Mouse (Mus musculus) stomach, postnatal 0 days (tissue): ENCODE measurements around the gene Rock2. TPM values are rescaled to one million over a fixed set of nuclear protein-coding genes. Genes with fewer than 3 reads are reported as not detected.

Experiments used
- ATAC-seq: fragments of 200-750 bp; cut with Nextera tagmentation; 2 replicates; pipeline ENCODE4 v1.8.0; 2017; ENCODE audit not compliant: low FRiP score, low TSS enrichment
- DNase-seq: peaks from one replicate; pipeline ENCODE4 v3.0.0-alpha.2; 2016; ENCODE audit warnings: low spot score
- H3K27ac ChIP-seq: fragments of 300-500 bp; sonication (generic); replicated peaks from 2 replicates; pipeline ENCODE4 v1.5.1; 2014; ENCODE audit warnings: mild to moderate bottlenecking, control low read depth
- H3K27me3 ChIP-seq: fragments of 300-500 bp; sonication (generic); 2 replicates; pipeline ENCODE4 v1.6.1; 2014; ENCODE audit warnings: low read length; ENCODE audit not compliant: control insufficient read depth, insufficient read depth
- H3K36me3 ChIP-seq: fragments of 300-500 bp; sonication (generic); 2 replicates; pipeline ENCODE4 v1.6.1; 2014; ENCODE audit warnings: low read length, mixed read lengths; ENCODE audit not compliant: control insufficient read depth, insufficient read depth
- H3K4me1 ChIP-seq: fragments of 300-500 bp; sonication (generic); replicated peaks from 2 replicates; pipeline ENCODE4 v1.6.1; 2014; ENCODE audit warnings: antibody characterized with exemption; ENCODE audit not compliant: control insufficient read depth, insufficient read depth
- H3K4me2 ChIP-seq: fragments of 300-500 bp; sonication (generic); replicated peaks from 2 replicates; pipeline ENCODE4 v1.6.1; 2014; ENCODE audit warnings: low read depth, mild to moderate bottlenecking, control low read depth, moderate library complexity
- H3K4me3 ChIP-seq: fragments of 300-500 bp; sonication (generic); 2 replicates; pipeline ENCODE4 v1.5.1; 2014; ENCODE audit warnings: low read depth, low read length, control low read depth
- H3K9ac ChIP-seq: fragments of 300-500 bp; sonication (generic); 2 replicates; pipeline ENCODE4 v1.6.1; 2014; ENCODE audit warnings: mild to moderate bottlenecking, low read length, control low read depth, mixed read lengths
- H3K9me3 ChIP-seq: fragments of 300-500 bp; sonication (generic); 2 replicates; pipeline ENCODE4 v1.6.1; 2016; ENCODE audit warnings: low read length; ENCODE audit not compliant: control insufficient read depth
- CTCF ChIP-seq: IDR thresholded peaks from 2 replicates; pipeline ENCODE4 v1.5.1; 2016; ENCODE audit warnings: antibody characterized with exemption, low read depth, mild to moderate bottlenecking, moderate library complexity
- EP300 ChIP-seq: optimal IDR thresholded peaks from 2 replicates; pipeline ENCODE3; 2016; ENCODE audit warnings: antibody characterized with exemption
- WGBS: fragments of 180-500 bp; shearing (Covaris S2); extraction: QIAGEN DNeasy Blood & Tissue Kit; methylation state at CpG from one replicate; pipeline ENCODE4 v1.1.7; 2014; 5-methylcytosine and 5-hydroxymethylcytosine counted together
- polyA plus RNA-seq: library from polyadenylated mRNA; unstranded; fragments of >200 nt; fragmentation: Nextera tagmentation; extraction: Ambion mirVana; gene quantifications from 2 replicates; pipeline ENCODE4 v1.2.1, GENCODE M21; 2015

The Rock2 gene
- polyA plus RNA-seq, 1 experiment from 2014 or later: 13.3 TPM

- Histone ChIP-seq H3K4me3 (no peak overlapping the region), H3K27ac (peak overlapping the region; percentile 97), H3K4me1 (peaks cover 2% of the 10 kb centered on the region; the same call in 1 of the 2 replicates), H3K4me2 (no peak overlapping the region), H3K9ac (no peak overlapping the region), H3K9me3 (no peaks in the 10 kb centered on the region), H3K36me3 (no peaks in the 10 kb centered on the region), H3K27me3 (no peaks in the 10 kb centered on the region)
- TF ChIP-seq EP300 (no peak), CTCF (no peak)
- WGBS: 77% methylated on average over 2 of the region's 2 CpGs
- ATAC-seq (no peak), DNase-seq (no peak)
Observed at GRCm38 (mm10) chr12:16893039-16893438, 1.7 kb upstream of the Rock2 start.

- Histone ChIP-seq H3K4me1 (peaks cover 4% of the 10 kb centered on the region; the same call in 1 of the 2 replicates), H3K4me2 (peak overlapping the region; percentile 68), H3K9ac (peak overlapping the region; percentile 96), H3K4me3 (peak overlapping the region; percentile 93), H3K9me3 (no peaks in the 10 kb centered on the region), H3K36me3 (no peaks in the 10 kb centered on the region), H3K27ac (peak overlapping the region; percentile 97), H3K27me3 (no peaks in the 10 kb centered on the region)
- no peak for TF ChIP-seq EP300
- TF ChIP-seq CTCF: no peak
- DNase-seq (no peak), ATAC-seq (peak; percentile 54)
- WGBS: 4% methylated on average over 18 of the region's 18 CpGs
Observed at GRCm38 (mm10) chr12:16893656-16894395, 869 bp upstream of the Rock2 start.

- Histone ChIP-seq H3K9me3 (no peaks in the 10 kb centered on the region), H3K9ac (peak overlapping the region; percentile 96), H3K27ac (peak overlapping the region; percentile 97), H3K4me1 (peaks cover 5% of the 10 kb centered on the region; the same call in 1 of the 2 replicates), H3K36me3 (no peaks in the 10 kb centered on the region), H3K4me2 (peak overlapping the region; percentile 68), H3K27me3 (no peaks in the 10 kb centered on the region), H3K4me3 (peak overlapping the region; percentile 93)
- peak; percentile 45 for DNase-seq
- peak; percentile 1; the same call in 1 of the 2 replicates for ATAC-seq
- TF ChIP-seq CTCF (no peak), EP300 (no peak)
- WGBS: under 1% methylated on average over 20 of the region's 41 CpGs
Observed at GRCm38 (mm10) chr12:16895221-16895928, 680 bp downstream of the Rock2 start.

- Histone ChIP-seq H3K27ac (peak overlapping the region; percentile 97), H3K36me3 (no peaks in the 10 kb centered on the region), H3K9me3 (no peaks in the 10 kb centered on the region), H3K4me3 (peak overlapping the region; percentile 93), H3K4me2 (peak overlapping the region; percentile 68), H3K9ac (peak overlapping the region; percentile 96), H3K4me1 (peaks cover 5% of the 10 kb centered on the region; the same call in 1 of the 2 replicates), H3K27me3 (no peaks in the 10 kb centered on the region)
- no peak for TF ChIP-seq CTCF
- no peak for TF ChIP-seq EP300
- ATAC-seq (no peak), DNase-seq (peak; percentile 33)
- WGBS: 1% methylated on average over 8 of the region's 8 CpGs
Observed at GRCm38 (mm10) chr12:16896073-16896789, 1.5 kb downstream of the Rock2 start.

GRCm38 (mm10) chr12:16897225-16897624 lies 2.5 kb downstream of the Rock2 start:
- no peak overlapping the region for H3K4me3 ChIP-seq
- no peak for TF ChIP-seq EP300
- TF ChIP-seq CTCF: no peak
- H3K9me3 ChIP-seq: no peaks in the 10 kb centered on the region
- H3K27ac ChIP-seq: no peak overlapping the region
- no peaks in the 10 kb centered on the region for H3K36me3 ChIP-seq
- peak overlapping the region; percentile 36 for H3K4me2 ChIP-seq
- 37% methylated on average over 2 of the region's 2 CpGs for WGBS
- H3K4me1 ChIP-seq: peaks cover 5% of the 10 kb centered on the region; the same call in 1 of the 2 replicates
- DNase-seq (no peak), ATAC-seq (no peak)
- H3K27me3 ChIP-seq: no peaks in the 10 kb centered on the region
- no peak overlapping the region for H3K9ac ChIP-seq
